Mouse (Mus musculus) embryonic facial prominence, embryonic 12.5 days (tissue): ENCODE measurements around the gene Ccdc122. TPM values are rescaled to one million over a fixed set of nuclear protein-coding genes. Genes with fewer than 3 reads are reported as not detected.

Experiments
- ATAC-seq: fragments of 200-750 bp; cut with Nextera tagmentation; 2 replicates; pipeline ENCODE4 v1.8.0; 2017; ENCODE audit not compliant: insufficient number of reproducible peaks, insufficient read depth, low FRiP score, low TSS enrichment
- H3K27ac ChIP-seq: fragments of 300-500 bp; sonication (generic); 2 replicates; pipeline ENCODE4 v1.5.1; 2016; ENCODE audit warnings: mild to moderate bottlenecking
- H3K27me3 ChIP-seq: fragments of 300-500 bp; sonication (generic); 2 replicates; pipeline ENCODE4 v1.6.1; 2016; ENCODE audit warnings: mild to moderate bottlenecking, moderate library complexity
- H3K36me3 ChIP-seq: fragments of 300-500 bp; sonication (generic); 2 replicates; pipeline ENCODE4 v1.6.1; 2016; ENCODE audit warnings: mild to moderate bottlenecking
- H3K4me1 ChIP-seq: fragments of 300-500 bp; sonication (generic); 2 replicates; pipeline ENCODE4 v1.6.1; 2016
- H3K4me2 ChIP-seq: fragments of 300-500 bp; sonication (generic); replicated peaks from 2 replicates; pipeline ENCODE4 v1.6.1; 2016; ENCODE audit warnings: mild to moderate bottlenecking, moderate library complexity
- H3K4me3 ChIP-seq: fragments of 300-500 bp; sonication (generic); 2 replicates; pipeline ENCODE4 v1.5.1; 2016; ENCODE audit warnings: mild to moderate bottlenecking
- H3K9ac ChIP-seq: fragments of 300-500 bp; sonication (generic); 2 replicates; pipeline ENCODE4 v1.6.1; 2016; ENCODE audit warnings: mild to moderate bottlenecking, moderate library complexity
- H3K9me3 ChIP-seq: fragments of 300-500 bp; sonication (generic); 2 replicates; pipeline ENCODE4 v1.6.1; 2016; ENCODE audit warnings: mild to moderate bottlenecking, moderate library complexity
- WGBS: fragments of 180-500 bp; shearing (Covaris S2); methylation state at CpG from one replicate; pipeline ENCODE4 v1.1.7; 2016; 5-methylcytosine and 5-hydroxymethylcytosine counted together
- polyA plus RNA-seq: library from polyadenylated mRNA; unstranded; fragments of >200 nt; fragmentation: Nextera tagmentation; extraction: Ambion mirVana; gene quantifications from 2 replicates; pipeline ENCODE4 v1.2.1, GENCODE M21; 2016

Ccdc122 gene
- polyA plus RNA-seq, 1 experiment from 2014 or later: 3.0 TPM

GRCm38 (mm10) chr14:77136936-77137335 lies 100.4 kb downstream of the Ccdc122 start:
- Histone ChIP-seq H3K9me3 (no peaks in the 10 kb centered on the region), H3K9ac (no peak overlapping the region), H3K27ac (no peak overlapping the region), H3K4me1 (peaks cover 5% of the 10 kb centered on the region; the same call in 1 of the 2 replicates), H3K36me3 (no peaks in the 10 kb centered on the region), H3K27me3 (no peaks in the 10 kb centered on the region), H3K4me2 (no peak overlapping the region), H3K4me3 (no peak overlapping the region)
- WGBS: 57% methylated on average over 6 of the region's 6 CpGs
- no peak for ATAC-seq

- ATAC-seq: peak; percentile 74; the same call in 1 of the 2 replicates
- no peak overlapping the region for H3K27ac ChIP-seq
- no peak overlapping the region for H3K4me2 ChIP-seq
- no peak overlapping the region for H3K9ac ChIP-seq
- 30% methylated on average over 17 of the region's 17 CpGs for WGBS
- peaks cover 5% of the 10 kb centered on the region; the same call in 1 of the 2 replicates for H3K4me1 ChIP-seq
- H3K36me3 ChIP-seq: no peaks in the 10 kb centered on the region
- no peaks in the 10 kb centered on the region for H3K9me3 ChIP-seq
- no peaks in the 10 kb centered on the region for H3K27me3 ChIP-seq
- H3K4me3 ChIP-seq: no peak overlapping the region
Measured at GRCm38 (mm10) chr14:77141324-77142282, 105.0 kb downstream of the Ccdc122 start.

- no peaks in the 10 kb centered on the region for H3K9me3 ChIP-seq
- no peak overlapping the region for H3K9ac ChIP-seq
- H3K27me3 ChIP-seq: no peaks in the 10 kb centered on the region
- H3K4me2 ChIP-seq: no peak overlapping the region
- H3K4me1 ChIP-seq: no peaks in the 10 kb centered on the region
- H3K36me3 ChIP-seq: no peaks in the 10 kb centered on the region
- H3K4me3 ChIP-seq: no peak overlapping the region
- H3K27ac ChIP-seq: no peak overlapping the region
- 87% methylated on average over 4 of the region's 4 CpGs for WGBS
- ATAC-seq: no peak
Measured at GRCm38 (mm10) chr14:77145103-77145502, 108.5 kb downstream of the Ccdc122 start.

- H3K27ac ChIP-seq: no peak overlapping the region
- H3K27me3 ChIP-seq: no peaks in the 10 kb centered on the region
- 91% methylated on average over 1 of the region's 1 CpGs for WGBS
- no peak for ATAC-seq
- H3K4me3 ChIP-seq: no peak overlapping the region
- H3K9ac ChIP-seq: no peak overlapping the region
- H3K9me3 ChIP-seq: no peaks in the 10 kb centered on the region
- no peak overlapping the region for H3K4me2 ChIP-seq
- no peaks in the 10 kb centered on the region for H3K36me3 ChIP-seq
- peaks cover 3% of the 10 kb centered on the region; the same call in 1 of the 2 replicates for H3K4me1 ChIP-seq
Measured at GRCm38 (mm10) chr14:77147635-77148034, 111.1 kb downstream of the Ccdc122 start.

- WGBS: 60% methylated on average over 6 of the region's 6 CpGs
- no peak for ATAC-seq
- no peak overlapping the region for H3K9ac ChIP-seq
- no peaks in the 10 kb centered on the region for H3K9me3 ChIP-seq
- H3K4me2 ChIP-seq: no peak overlapping the region
- no peaks in the 10 kb centered on the region for H3K36me3 ChIP-seq
- H3K27ac ChIP-seq: no peak overlapping the region
- H3K4me3 ChIP-seq: no peak overlapping the region
- no peaks in the 10 kb centered on the region for H3K27me3 ChIP-seq
- peaks cover 9% of the 10 kb centered on the region for H3K4me1 ChIP-seq
Measured at GRCm38 (mm10) chr14:77150556-77150955, 114.0 kb downstream of the Ccdc122 start.

- no peak overlapping the region for H3K27ac ChIP-seq
- no peaks in the 10 kb centered on the region for H3K9me3 ChIP-seq
- H3K4me3 ChIP-seq: no peak overlapping the region
- H3K9ac ChIP-seq: no peak overlapping the region
- no peaks in the 10 kb centered on the region for H3K36me3 ChIP-seq
- H3K4me2 ChIP-seq: no peak overlapping the region
- H3K27me3 ChIP-seq: no peaks in the 10 kb centered on the region
- ATAC-seq: no peak
- peaks cover 9% of the 10 kb centered on the region for H3K4me1 ChIP-seq
- WGBS: 73% methylated on average over 7 of the region's 7 CpGs
Measured at GRCm38 (mm10) chr14:77151431-77151830, 114.9 kb downstream of the Ccdc122 start.

GRCm38 (mm10) chr14:77156222-77156910 lies 119.8 kb downstream of the Ccdc122 start, which contains the start of gene Enox1:
Gene Enox1 (plus strand): TSS chr14:77156763.
- H3K27ac ChIP-seq: peak within 1 kb of the TSS; percentile 81
- no peaks in the 10 kb centered on the region for H3K9me3 ChIP-seq
- H3K36me3 ChIP-seq: no peaks in the 10 kb centered on the region
- peak; percentile 90 for ATAC-seq
- H3K4me2 ChIP-seq: peak within 1 kb of the TSS; percentile 77
- H3K27me3 ChIP-seq: no peaks in the 10 kb centered on the region
- H3K9ac ChIP-seq: peak within 1 kb of the TSS; percentile 75
- 1% methylated on average over 73 of the region's 73 CpGs for WGBS
- H3K4me3 ChIP-seq: peak within 1 kb of the TSS; percentile 81
- H3K4me1 ChIP-seq: peaks cover 17% of the 10 kb centered on the region

- under 1% methylated on average over 56 of the region's 64 CpGs for WGBS
- H3K4me3 ChIP-seq: peak overlapping the region; percentile 81
- H3K4me1 ChIP-seq: peaks cover 15% of the 10 kb centered on the region
- peak overlapping the region; percentile 75 for H3K9ac ChIP-seq
- H3K27ac ChIP-seq: peak overlapping the region; percentile 81
- peak; percentile 70; the same call in 1 of the 2 replicates for ATAC-seq
- no peaks in the 10 kb centered on the region for H3K9me3 ChIP-seq
- H3K36me3 ChIP-seq: no peaks in the 10 kb centered on the region
- peak overlapping the region; percentile 77 for H3K4me2 ChIP-seq
- H3K27me3 ChIP-seq: no peaks in the 10 kb centered on the region
Measured at GRCm38 (mm10) chr14:77156911-77157504, 120.4 kb downstream of the Ccdc122 start.

- Histone ChIP-seq H3K27me3 (no peaks in the 10 kb centered on the region), H3K27ac (no peak overlapping the region), H3K4me2 (peak overlapping the region; percentile 77), H3K4me1 (peaks cover 15% of the 10 kb centered on the region), H3K4me3 (peak overlapping the region; percentile 81), H3K9me3 (no peaks in the 10 kb centered on the region), H3K36me3 (no peaks in the 10 kb centered on the region), H3K9ac (peak overlapping the region; percentile 75)
- ATAC-seq: peak; percentile 60; the same call in 1 of the 2 replicates
- WGBS: under 1% methylated on average over 31 of the region's 31 CpGs
Measured at GRCm38 (mm10) chr14:77157505-77157911, 120.9 kb downstream of the Ccdc122 start.

- Histone ChIP-seq H3K4me2 (no peak overlapping the region), H3K36me3 (no peaks in the 10 kb centered on the region), H3K4me3 (no peak overlapping the region), H3K9me3 (no peaks in the 10 kb centered on the region), H3K27ac (no peak overlapping the region), H3K9ac (no peak overlapping the region), H3K27me3 (no peaks in the 10 kb centered on the region), H3K4me1 (peaks cover 12% of the 10 kb centered on the region; the same call in 1 of the 2 replicates)
- WGBS: 89% methylated on average over 5 of the region's 5 CpGs
- ATAC-seq: no peak
Measured at GRCm38 (mm10) chr14:77159397-77159796, 122.8 kb downstream of the Ccdc122 start.
